Mouse (Mus musculus) hindbrain, embryonic 15.5 days (tissue): ENCODE results near the gene Wdr24. TPM values are rescaled to one million over a fixed set of nuclear protein-coding genes. Genes with fewer than 3 reads are reported as not detected.
"Not testable (repeated sequence)": the region's sequence is repeated elsewhere in the genome, so short reads cannot be mapped to it uniquely, and the experiment has no call there.

Experiments
- ATAC-seq: fragments of 200-750 bp; cut with Nextera tagmentation; 2 replicates; pipeline ENCODE4 v1.8.0; 2017; ENCODE audit warnings: low read depth, moderate number of reproducible peaks, moderate TSS enrichment; ENCODE audit not compliant: low FRiP score
- H3K27ac ChIP-seq: fragments of 300-500 bp; sonication (generic); replicated peaks from 2 replicates; pipeline ENCODE4 v1.5.1; 2015; ENCODE audit warnings: mild to moderate bottlenecking, inconsistent platforms
- H3K27me3 ChIP-seq: fragments of 300-500 bp; sonication (generic); 2 replicates; pipeline ENCODE4 v1.6.1; 2015; ENCODE audit warnings: control low read depth, inconsistent platforms
- H3K36me3 ChIP-seq: fragments of 300-500 bp; sonication (generic); 2 replicates; pipeline ENCODE4 v1.6.1; 2015; ENCODE audit warnings: control low read depth, inconsistent platforms
- H3K4me1 ChIP-seq: fragments of 300-500 bp; sonication (generic); replicated peaks from 2 replicates; pipeline ENCODE4 v1.6.1; 2015; ENCODE audit warnings: control low read depth, inconsistent platforms
- H3K4me2 ChIP-seq: fragments of 300-500 bp; sonication (generic); 2 replicates; pipeline ENCODE4 v1.6.1; 2015; ENCODE audit warnings: moderate library complexity, mild to moderate bottlenecking, inconsistent platforms
- H3K4me3 ChIP-seq: fragments of 300-500 bp; sonication (generic); 2 replicates; pipeline ENCODE4 v1.5.1; 2015; ENCODE audit warnings: mild to moderate bottlenecking, inconsistent platforms
- H3K9ac ChIP-seq: fragments of 300-500 bp; sonication (generic); 2 replicates; pipeline ENCODE4 v1.6.1; 2015; ENCODE audit warnings: inconsistent platforms
- H3K9me3 ChIP-seq: fragments of 300-500 bp; sonication (generic); 2 replicates; pipeline ENCODE4 v1.6.1; 2016; ENCODE audit warnings: control low read depth, inconsistent platforms
- WGBS: fragments of 180-500 bp; shearing (Covaris S2); methylation state at CpG from one replicate; pipeline ENCODE4 v1.1.7; 2015; 5-methylcytosine and 5-hydroxymethylcytosine counted together
- polyA plus RNA-seq: library from polyadenylated mRNA; unstranded; fragments of >200 nt; fragmentation: Nextera tagmentation; extraction: Ambion mirVana; gene quantifications from 2 replicates; pipeline ENCODE4 v1.2.1, GENCODE M21; 2015

Gene Wdr24
- polyA plus RNA-seq, 1 experiment from 2014 or later, result 28.2 TPM

DNA sequence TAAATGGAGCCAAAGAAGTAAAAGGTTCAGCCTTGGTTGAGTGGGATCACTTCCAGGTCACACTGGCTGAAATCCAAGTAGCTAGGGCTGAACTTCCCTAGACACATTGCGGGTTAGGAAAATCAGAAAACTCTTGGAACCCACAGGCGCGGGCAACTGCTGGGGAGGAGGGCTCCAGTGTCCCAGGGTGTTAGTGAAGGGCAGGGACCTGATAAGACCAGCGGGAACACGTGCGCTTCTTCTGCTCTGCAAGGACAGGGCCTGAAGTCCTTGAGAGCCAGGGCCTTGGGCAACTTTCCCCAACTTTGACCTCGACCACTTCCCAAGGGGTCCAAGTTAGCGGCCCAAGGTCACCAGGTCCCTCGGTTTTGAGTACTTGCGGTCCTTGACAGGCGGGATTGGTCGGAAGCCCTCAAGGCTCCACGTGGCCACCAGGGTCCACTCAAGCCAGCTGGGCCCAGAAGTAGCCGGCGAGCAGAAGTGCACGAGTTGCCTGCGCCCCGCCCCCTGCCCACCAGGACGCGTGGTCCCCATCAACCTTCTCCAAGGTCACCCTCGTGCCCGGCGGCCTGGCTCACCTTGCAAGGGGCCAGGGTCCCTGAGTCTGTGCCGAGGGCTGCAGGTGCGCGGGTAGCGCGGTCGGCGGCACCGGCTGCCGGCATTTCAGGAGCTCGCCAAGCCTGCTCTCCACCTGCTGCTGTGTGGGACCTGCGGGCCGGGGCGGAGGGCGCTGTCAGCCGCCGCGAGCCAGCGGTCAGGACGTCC, 44.6 kb downstream of the Wdr24 start:
- no peaks in the 10 kb centered on the region for H3K9me3 ChIP-seq
- peak overlapping the region; percentile 72 for H3K9ac ChIP-seq
- H3K36me3 ChIP-seq, result no peaks in the 10 kb centered on the region
- H3K4me1 ChIP-seq, result peaks cover 22% of the 10 kb centered on the region
- H3K27me3 ChIP-seq, result no peaks in the 10 kb centered on the region
- peak overlapping the region; percentile 95 for H3K4me2 ChIP-seq
- WGBS, result 2% methylated on average over 42 of the region's 42 CpGs
- H3K27ac ChIP-seq, result peak overlapping the region; percentile 75
- peak overlapping the region; percentile 71 for H3K4me3 ChIP-seq
- peak; percentile 40; the same call in 1 of the 2 replicates for ATAC-seq

- peak within 1 kb of the TSS; percentile 95 for H3K4me2 ChIP-seq
- H3K27ac ChIP-seq, result peak within 1 kb of the TSS; percentile 75
- H3K27me3 ChIP-seq, result no peaks in the 10 kb centered on the region
- H3K4me1 ChIP-seq, result peaks cover 22% of the 10 kb centered on the region
- peak within 1 kb of the TSS; percentile 72 for H3K9ac ChIP-seq
- no peaks in the 10 kb centered on the region for H3K36me3 ChIP-seq
- peak within 1 kb of the TSS; percentile 71 for H3K4me3 ChIP-seq
- ATAC-seq, result peak; percentile 82
- WGBS, result under 1% methylated on average over 24 of the region's 24 CpGs
- H3K9me3 ChIP-seq, result no peaks in the 10 kb centered on the region
Measured at GRCm38 (mm10) chr17:25868601-25869191, 45.3 kb downstream of the Wdr24 start, which contains the start of gene Mcrip2. Gene Mcrip2 (minus strand): TSS chr17:25868764.

DNA sequence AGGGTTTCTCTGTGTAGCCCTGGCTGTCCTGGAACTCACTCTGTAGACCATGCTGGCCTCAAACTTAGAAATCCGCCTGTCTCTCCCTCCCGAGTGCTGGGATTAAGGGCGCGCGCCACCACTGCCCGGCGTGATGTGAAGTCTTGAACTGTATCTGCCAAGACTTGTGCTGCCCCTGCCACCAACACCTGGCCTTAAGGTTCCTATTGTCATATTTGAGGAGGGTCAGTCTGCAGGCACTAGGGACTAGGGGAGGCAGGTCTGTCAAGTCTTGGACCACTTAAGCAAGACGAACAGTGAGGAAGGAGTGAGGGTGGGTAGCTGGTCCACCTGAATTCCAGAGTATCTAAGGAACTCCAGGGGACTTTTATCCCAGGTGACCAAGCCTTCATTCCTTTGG, 46.1 kb downstream of the Wdr24 start:
- Histone ChIP-seq H3K4me3 (no peak overlapping the region), H3K9ac (no peak overlapping the region), H3K9me3 (no peaks in the 10 kb centered on the region), H3K4me2 (no peak overlapping the region), H3K27me3 (no peaks in the 10 kb centered on the region), H3K36me3 (no peaks in the 10 kb centered on the region), H3K27ac (no peak overlapping the region), H3K4me1 (peaks cover 28% of the 10 kb centered on the region)
- WGBS, result 92% methylated on average over 8 of the region's 8 CpGs
- no peak for ATAC-seq

- Histone ChIP-seq H3K9me3 (no peaks in the 10 kb centered on the region), H3K4me1 (peaks cover 28% of the 10 kb centered on the region), H3K36me3 (no peaks in the 10 kb centered on the region), H3K4me2 (no peak overlapping the region), H3K9ac (no peak overlapping the region), H3K27me3 (no peaks in the 10 kb centered on the region), H3K27ac (no peak overlapping the region), H3K4me3 (no peak overlapping the region)
- 90% methylated on average over 2 of the region's 2 CpGs for WGBS
- no peak for ATAC-seq
Measured at GRCm38 (mm10) chr17:25869954-25870353, 46.5 kb downstream of the Wdr24 start.

DNA sequence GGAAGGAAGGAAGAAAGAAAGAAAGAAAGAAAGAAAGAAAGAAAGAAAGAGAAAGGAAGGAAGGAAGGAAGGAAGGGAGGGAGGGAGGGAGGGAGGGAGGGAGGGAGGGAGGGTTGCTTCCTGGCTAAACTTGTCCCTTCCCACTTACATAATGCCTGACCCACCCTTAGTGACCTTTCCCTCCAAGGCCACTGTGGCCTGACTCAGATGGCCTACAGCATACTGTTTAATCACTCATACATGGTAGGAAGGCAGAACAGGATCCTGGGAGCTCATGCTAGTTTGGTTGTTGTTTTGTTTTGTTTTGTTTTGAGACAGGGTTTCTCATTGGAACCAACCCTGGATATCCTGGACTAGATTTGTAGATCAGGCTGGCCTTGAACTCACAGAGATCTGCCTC, 48.1 kb downstream of the Wdr24 start:
- H3K36me3 ChIP-seq, ATAC-seq, H3K4me3 ChIP-seq, H3K27ac ChIP-seq, H3K9ac ChIP-seq, H3K27me3 ChIP-seq, H3K4me2 ChIP-seq, H3K9me3 ChIP-seq: not testable (repeated sequence)
- H3K4me1 ChIP-seq, result peaks cover 35% of the 10 kb centered on the region

DNA sequence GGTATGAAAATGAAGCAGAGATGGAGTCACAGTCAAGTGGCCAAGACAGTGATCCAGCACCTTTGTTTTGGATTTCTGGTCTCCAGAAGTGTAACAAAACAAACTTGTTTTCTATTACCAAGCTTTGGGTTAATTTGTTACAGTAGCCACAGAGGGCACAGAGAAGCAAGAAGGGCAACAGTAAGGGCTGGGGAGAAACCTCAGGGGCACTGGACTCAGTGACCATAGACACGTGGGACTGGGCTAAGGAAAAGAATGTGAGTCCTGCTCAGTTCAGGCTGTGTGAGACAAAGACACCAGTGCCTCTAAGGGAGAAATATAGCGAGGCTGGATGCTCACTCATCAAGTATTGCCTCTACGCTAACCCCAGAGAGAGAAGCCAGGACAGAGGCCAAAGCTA, 49.2 kb downstream of the Wdr24 start:
- Histone ChIP-seq H3K4me3 (no peak overlapping the region), H3K4me2 (no peak overlapping the region), H3K4me1 (peaks cover 35% of the 10 kb centered on the region), H3K36me3 (0 out of 2 replicates have a peak, but pooled peaks cover under 1% of the 10 kb centered on the region), H3K27ac (no peak overlapping the region), H3K27me3 (no peaks in the 10 kb centered on the region), H3K9ac (no peak overlapping the region), H3K9me3 (no peaks in the 10 kb centered on the region)
- no peak for ATAC-seq
- 91% methylated on average over 3 of the region's 3 CpGs for WGBS

- 0 out of 2 replicates have a peak, but pooled peaks cover 3% of the 10 kb centered on the region for H3K36me3 ChIP-seq
- peak overlapping the region; percentile 61 for H3K9ac ChIP-seq
- no peaks in the 10 kb centered on the region for H3K27me3 ChIP-seq
- peaks cover 31% of the 10 kb centered on the region for H3K4me1 ChIP-seq
- peak overlapping the region; percentile 90 for H3K4me2 ChIP-seq
- H3K4me3 ChIP-seq, result peak overlapping the region; percentile 64
- H3K9me3 ChIP-seq, result no peaks in the 10 kb centered on the region
- ATAC-seq, result no peak
- WGBS, result 79% methylated on average over 11 of the region's 11 CpGs
- peak overlapping the region; percentile 95 for H3K27ac ChIP-seq
Measured at GRCm38 (mm10) chr17:25873405-25874147, 50.1 kb downstream of the Wdr24 start.

GRCm38 (mm10) chr17:25874148-25874720, 50.8 kb downstream of the Wdr24 start:
- 0 out of 2 replicates have a peak, but pooled peaks cover 3% of the 10 kb centered on the region for H3K36me3 ChIP-seq
- peak overlapping the region; percentile 64 for H3K4me3 ChIP-seq
- H3K4me1 ChIP-seq, result peaks cover 26% of the 10 kb centered on the region
- H3K9me3 ChIP-seq, result no peaks in the 10 kb centered on the region
- no peaks in the 10 kb centered on the region for H3K27me3 ChIP-seq
- H3K27ac ChIP-seq, result peak overlapping the region; percentile 95
- peak overlapping the region; percentile 61 for H3K9ac ChIP-seq
- WGBS, result 6% methylated on average over 14 of the region's 14 CpGs
- peak overlapping the region; percentile 90 for H3K4me2 ChIP-seq
- ATAC-seq, result peak; percentile 15; the same call in 1 of the 2 replicates

DNA sequence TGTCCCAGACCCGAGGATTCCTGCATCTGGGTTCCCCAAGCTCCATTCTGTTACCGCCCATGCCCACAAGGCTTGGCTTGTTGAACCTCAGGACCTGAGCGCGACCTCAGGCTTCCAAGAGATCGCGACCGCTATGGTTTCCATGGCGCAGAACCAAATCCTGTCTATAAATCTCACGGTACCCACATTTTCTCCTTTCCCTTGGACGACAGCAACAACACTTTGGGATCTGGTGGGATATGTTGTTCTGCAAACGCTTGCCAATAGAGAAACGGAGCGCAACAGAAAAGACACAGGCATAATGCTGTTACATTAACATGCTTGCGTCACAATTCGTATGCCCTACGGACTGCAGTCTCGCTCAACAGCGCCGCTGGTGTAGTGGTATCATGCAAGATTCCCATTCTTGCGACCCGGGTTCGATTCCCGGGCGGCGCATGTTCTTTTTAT, 51.3 kb downstream of the Wdr24 start, which contains the start of gene Mettl26:
TSS of gene Mettl26 (plus strand) at position 354 of the 450 bp plus-strand sequence.
- ATAC-seq, result peak; percentile 67
- Histone ChIP-seq H3K27me3 (no peaks in the 10 kb centered on the region), H3K4me1 (peaks cover 27% of the 10 kb centered on the region), H3K27ac (peak within 1 kb of the TSS; percentile 95), H3K9ac (peak within 1 kb of the TSS; percentile 85), H3K36me3 (0 out of 2 replicates have a peak, but pooled peaks cover 3% of the 10 kb centered on the region), H3K4me3 (peak within 1 kb of the TSS; percentile 64), H3K4me2 (peak within 1 kb of the TSS; percentile 90), H3K9me3 (no peaks in the 10 kb centered on the region)
- under 1% methylated on average over 25 of the region's 25 CpGs for WGBS

DNA sequence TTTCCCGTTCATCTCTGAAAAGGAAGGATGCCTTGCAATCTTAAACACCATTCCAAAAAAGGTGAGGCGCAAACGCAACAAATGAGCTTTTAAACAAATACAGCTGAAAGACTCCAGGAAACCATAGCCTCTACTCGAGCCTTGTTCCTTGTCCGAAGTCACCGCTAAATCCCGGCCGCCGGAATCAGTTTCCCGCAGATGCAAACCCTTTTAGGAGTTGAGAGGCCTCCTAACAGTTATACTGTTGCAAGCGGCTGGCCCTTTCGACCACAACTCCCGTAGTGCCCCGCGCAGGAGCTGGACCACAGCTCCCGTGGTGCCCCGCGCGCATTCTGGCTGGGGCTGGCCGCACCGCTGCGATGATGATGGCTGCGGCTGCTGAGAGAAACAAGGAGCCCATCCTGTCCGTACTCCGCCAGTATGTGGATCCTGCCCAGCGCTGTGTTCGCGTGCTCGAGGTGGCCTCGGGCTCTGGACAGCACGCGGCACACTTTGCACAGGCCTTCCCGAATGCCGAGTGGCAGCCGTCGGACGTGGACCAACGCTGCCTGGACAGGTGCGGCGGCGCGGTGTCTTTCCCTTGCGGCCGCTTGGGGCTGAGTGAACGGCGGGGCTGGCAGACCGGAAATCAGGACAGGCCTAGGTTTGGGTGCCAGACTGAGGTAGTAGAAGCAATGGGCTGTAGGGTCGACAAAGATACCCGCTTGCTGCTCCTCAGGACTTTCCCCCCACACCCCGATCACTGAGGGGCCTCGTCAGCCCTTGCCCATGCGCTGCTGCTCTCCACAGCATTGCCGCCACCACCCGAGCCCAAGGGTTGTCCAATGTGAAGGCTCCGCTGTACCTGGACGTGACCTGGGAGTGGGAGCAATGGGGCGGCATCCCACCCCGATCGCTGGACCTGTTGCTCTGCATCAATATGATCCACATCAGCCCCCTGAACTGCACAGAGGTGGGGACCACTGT, 52.0 kb downstream of the Wdr24 start:
- ATAC-seq, result peak; percentile 89
- peak overlapping the region; percentile 64 for H3K4me3 ChIP-seq
- 0 out of 2 replicates have a peak, but pooled peaks cover 3% of the 10 kb centered on the region for H3K36me3 ChIP-seq
- under 1% methylated on average over 59 of the region's 59 CpGs for WGBS
- H3K9ac ChIP-seq, result peak overlapping the region; percentile 85
- peak overlapping the region; percentile 95 for H3K27ac ChIP-seq
- H3K4me2 ChIP-seq, result peak overlapping the region; percentile 90
- H3K27me3 ChIP-seq, result no peaks in the 10 kb centered on the region
- H3K4me1 ChIP-seq, result peaks cover 34% of the 10 kb centered on the region
- H3K9me3 ChIP-seq, result no peaks in the 10 kb centered on the region
